Mouse (Mus musculus) kidney, embryonic 16.5 days (tissue): ENCODE results near the gene Apof. TPM values are rescaled to one million over a fixed set of nuclear protein-coding genes. Genes with fewer than 3 reads are reported as not detected.
"Not testable (repeated sequence)": the region's sequence is repeated elsewhere in the genome, so short reads cannot be mapped to it uniquely, and the experiment has no call there.

Experiments
- ATAC-seq: fragments of 200-750 bp; cut with Nextera tagmentation; 2 replicates; pipeline ENCODE4 v1.8.0; 2017; ENCODE audit warnings: moderate TSS enrichment; ENCODE audit not compliant: low FRiP score, low TSS enrichment
- H3K27ac ChIP-seq: fragments of 300-500 bp; sonication (generic); 2 replicates; pipeline ENCODE4 v1.5.1; 2014; ENCODE audit warnings: low read length
- H3K27me3 ChIP-seq: fragments of 300-500 bp; sonication (generic); 2 replicates; pipeline ENCODE4 v1.6.1; 2014; ENCODE audit warnings: low read length, control low read depth, mixed read lengths; ENCODE audit not compliant: insufficient read depth
- H3K36me3 ChIP-seq: fragments of 300-500 bp; sonication (generic); 2 replicates; pipeline ENCODE4 v1.6.1; 2014; ENCODE audit warnings: low read length, control low read depth, mixed read lengths; ENCODE audit not compliant: insufficient read depth
- H3K4me1 ChIP-seq: fragments of 300-500 bp; sonication (generic); 2 replicates; pipeline ENCODE4 v1.6.1; 2014; ENCODE audit warnings: low read length, control low read depth, mixed read lengths; ENCODE audit not compliant: insufficient read depth
- H3K4me2 ChIP-seq: fragments of 300-500 bp; sonication (generic); replicated peaks from 2 replicates; pipeline ENCODE4 v1.6.1; 2014; ENCODE audit warnings: low read depth, low read length
- H3K4me3 ChIP-seq: fragments of 300-500 bp; sonication (generic); 2 replicates; pipeline ENCODE4 v1.5.1; 2014; ENCODE audit warnings: mild to moderate bottlenecking, low read length
- H3K9ac ChIP-seq: fragments of 300-500 bp; sonication (generic); replicated peaks from 2 replicates; pipeline ENCODE4 v1.6.1; 2014; ENCODE audit warnings: low read length
- H3K9me3 ChIP-seq: fragments of 300-500 bp; sonication (generic); 2 replicates; pipeline ENCODE4 v1.6.1; 2016; ENCODE audit warnings: low read length, control low read depth
- WGBS: fragments of 180-500 bp; shearing (Covaris S2); extraction: QIAGEN DNeasy Blood & Tissue Kit; methylation state at CpG from one replicate; pipeline ENCODE4 v1.1.7; 2014; 5-methylcytosine and 5-hydroxymethylcytosine counted together
- polyA plus RNA-seq: library from polyadenylated mRNA; unstranded; fragments of >200 nt; fragmentation: Nextera tagmentation; extraction: Ambion mirVana; gene quantifications from 2 replicates; pipeline ENCODE4 v1.2.1, GENCODE M21; 2015

Gene Apof
- polyA plus RNA-seq, 1 experiment from 2014 or later: 0.62 TPM

GRCm38 (mm10) chr10:128283604-128284579 is 15.4 kb downstream of the Apof start:
- H3K4me3 ChIP-seq: no peak overlapping the region
- WGBS: 64% methylated on average over 31 of the region's 31 CpGs
- no peak overlapping the region for H3K27ac ChIP-seq
- peak; percentile 35 for ATAC-seq
- no peak overlapping the region for H3K4me2 ChIP-seq
- no peak overlapping the region for H3K9ac ChIP-seq
- H3K9me3 ChIP-seq: no peaks in the 10 kb centered on the region
- no peaks in the 10 kb centered on the region for H3K27me3 ChIP-seq
- H3K36me3 ChIP-seq: peaks cover 25% of the 10 kb centered on the region
- H3K4me1 ChIP-seq: no peaks in the 10 kb centered on the region

- H3K27me3 ChIP-seq, H3K4me2 ChIP-seq, H3K4me1 ChIP-seq, H3K27ac ChIP-seq, H3K9ac ChIP-seq, H3K4me3 ChIP-seq, ATAC-seq, H3K9me3 ChIP-seq: not testable (repeated sequence)
- H3K36me3 ChIP-seq: peaks cover 30% of the 10 kb centered on the region
- WGBS: 83% methylated on average over 1 of the region's 1 CpGs
These were observed 22.1 kb downstream of the Apof start for GRCm38 (mm10) chr10:128290594-128290993.

- Histone ChIP-seq H3K36me3 (peaks cover 9% of the 10 kb centered on the region; the same call in 1 of the 2 replicates), H3K9ac (no peak overlapping the region), H3K4me3 (no peak overlapping the region), H3K9me3 (no peaks in the 10 kb centered on the region), H3K4me2 (no peak overlapping the region), H3K4me1 (no peaks in the 10 kb centered on the region), H3K27ac (no peak overlapping the region), H3K27me3 (no peaks in the 10 kb centered on the region)
- ATAC-seq: no peak
- 76% methylated on average over 13 of the region's 13 CpGs for WGBS
These were observed 28.1 kb downstream of the Apof start for GRCm38 (mm10) chr10:128296370-128297090.

GRCm38 (mm10) chr10:128297221-128297620 is 28.8 kb downstream of the Apof start:
- Histone ChIP-seq H3K36me3 (0 out of 2 replicates have a peak, but pooled peaks cover 3% of the 10 kb centered on the region), H3K4me1 (peaks cover 2% of the 10 kb centered on the region; the same call in 1 of the 2 replicates), H3K9ac (0 out of 2 replicates have a peak overlapping the region, but pooled peaks have one; percentile 49), H3K27ac (peak overlapping the region; percentile 35; the same call in 1 of the 2 replicates), H3K4me3 (no peak overlapping the region), H3K9me3 (no peaks in the 10 kb centered on the region), H3K4me2 (no peak overlapping the region), H3K27me3 (no peaks in the 10 kb centered on the region)
- WGBS: 73% methylated on average over 4 of the region's 4 CpGs
- no peak for ATAC-seq

GRCm38 (mm10) chr10:128297622-128298021 is 29.2 kb downstream of the Apof start:
- WGBS: 70% methylated on average over 11 of the region's 11 CpGs
- ATAC-seq: 0 out of 2 replicates have a peak, but pooled peaks have one; percentile 20
- Histone ChIP-seq H3K4me3 (no peak overlapping the region), H3K4me1 (peaks cover 6% of the 10 kb centered on the region; the same call in 1 of the 2 replicates), H3K27me3 (no peaks in the 10 kb centered on the region), H3K36me3 (no peaks in the 10 kb centered on the region), H3K9ac (peak overlapping the region; percentile 49; the same call in 1 of the 2 replicates), H3K4me2 (no peak overlapping the region), H3K27ac (peak overlapping the region; percentile 35; the same call in 1 of the 2 replicates), H3K9me3 (no peaks in the 10 kb centered on the region)

- Histone ChIP-seq H3K9ac (peak overlapping the region; percentile 49; the same call in 1 of the 2 replicates), H3K27ac (no peak overlapping the region), H3K4me1 (peaks cover 6% of the 10 kb centered on the region; the same call in 1 of the 2 replicates), H3K4me2 (no peak overlapping the region), H3K4me3 (no peak overlapping the region), H3K27me3 (no peaks in the 10 kb centered on the region), H3K9me3 (no peaks in the 10 kb centered on the region), H3K36me3 (no peaks in the 10 kb centered on the region)
- no peak for ATAC-seq
- WGBS: 73% methylated on average over 6 of the region's 6 CpGs
These were observed 29.8 kb downstream of the Apof start for GRCm38 (mm10) chr10:128298243-128298642.

GRCm38 (mm10) chr10:128298702-128299171 is 30.3 kb downstream of the Apof start, which contains the start of gene Il23a:
TSS of gene Il23a (minus strand) at chr10:128298752.
- H3K4me1 ChIP-seq: peaks cover 8% of the 10 kb centered on the region
- H3K27me3 ChIP-seq: no peaks in the 10 kb centered on the region
- H3K4me3 ChIP-seq: no peak within 1 kb of the TSS
- no peaks in the 10 kb centered on the region for H3K9me3 ChIP-seq
- 75% methylated on average over 11 of the region's 11 CpGs for WGBS
- ATAC-seq: no peak
- no peaks in the 10 kb centered on the region for H3K36me3 ChIP-seq
- H3K9ac ChIP-seq: peak within 1 kb of the TSS; percentile 49; the same call in 1 of the 2 replicates
- H3K27ac ChIP-seq: peak within 1 kb of the TSS; percentile 35; the same call in 1 of the 2 replicates
- no peak within 1 kb of the TSS for H3K4me2 ChIP-seq

- Histone ChIP-seq H3K36me3 (peaks cover 6% of the 10 kb centered on the region; the same call in 1 of the 2 replicates), H3K9me3 (no peaks in the 10 kb centered on the region), H3K27me3 (no peaks in the 10 kb centered on the region), H3K27ac (peak overlapping the region; percentile 96), H3K9ac (peak overlapping the region; percentile 91), H3K4me3 (peak overlapping the region; percentile 69), H3K4me1 (peaks cover 16% of the 10 kb centered on the region), H3K4me2 (peak overlapping the region; percentile 76)
- no peak for ATAC-seq
- WGBS: 43% methylated on average over 3 of the region's 3 CpGs
These were observed 33.9 kb downstream of the Apof start for GRCm38 (mm10) chr10:128302357-128302756.

- peak overlapping the region; percentile 96 for H3K27ac ChIP-seq
- peak; percentile 50; the same call in 1 of the 2 replicates for ATAC-seq
- peak overlapping the region; percentile 69 for H3K4me3 ChIP-seq
- peaks cover 16% of the 10 kb centered on the region for H3K4me1 ChIP-seq
- H3K9ac ChIP-seq: peak overlapping the region; percentile 91
- peaks cover 7% of the 10 kb centered on the region; the same call in 1 of the 2 replicates for H3K36me3 ChIP-seq
- no peaks in the 10 kb centered on the region for H3K27me3 ChIP-seq
- peak overlapping the region; percentile 76 for H3K4me2 ChIP-seq
- no peaks in the 10 kb centered on the region for H3K9me3 ChIP-seq
- 0% methylated on average over 9 of the region's 9 CpGs for WGBS
These were observed 34.3 kb downstream of the Apof start for GRCm38 (mm10) chr10:128302785-128303125.
